Mouse (Mus musculus) embryonic facial prominence, embryonic 13.5 days (tissue): Measurements from ENCODE around the gene Klhl42. TPM values are rescaled to one million over a fixed set of nuclear protein-coding genes. Genes with fewer than 3 reads are reported as not detected.

Source experiments
- ATAC-seq: fragments of 200-750 bp; cut with Nextera tagmentation; 2 replicates; pipeline ENCODE4 v1.8.0; 2017; ENCODE audit warnings: low read depth; ENCODE audit not compliant: insufficient number of reproducible peaks, insufficient read depth, low FRiP score, low TSS enrichment
- H3K27ac ChIP-seq: fragments of 300-500 bp; sonication (generic); 2 replicates; pipeline ENCODE4 v1.5.1; 2015; ENCODE audit warnings: moderate library complexity, mild to moderate bottlenecking, inconsistent platforms
- H3K27me3 ChIP-seq: fragments of 300-500 bp; sonication (generic); 2 replicates; pipeline ENCODE4 v1.6.1; 2015; ENCODE audit warnings: mild to moderate bottlenecking, inconsistent platforms
- H3K36me3 ChIP-seq: fragments of 300-500 bp; sonication (generic); 2 replicates; pipeline ENCODE4 v1.6.1; 2015; ENCODE audit warnings: mild to moderate bottlenecking, inconsistent platforms
- H3K4me1 ChIP-seq: fragments of 300-500 bp; sonication (generic); 2 replicates; pipeline ENCODE4 v1.6.1; 2015; ENCODE audit warnings: inconsistent platforms
- H3K4me2 ChIP-seq: fragments of 300-500 bp; sonication (generic); 2 replicates; pipeline ENCODE4 v1.6.1; 2015; ENCODE audit warnings: moderate library complexity, mild to moderate bottlenecking, inconsistent platforms
- H3K4me3 ChIP-seq: fragments of 300-500 bp; sonication (generic); 2 replicates; pipeline ENCODE4 v1.5.1; 2015; ENCODE audit warnings: mild to moderate bottlenecking, inconsistent platforms
- H3K9ac ChIP-seq: fragments of 300-500 bp; sonication (generic); 2 replicates; pipeline ENCODE4 v1.6.1; 2015; ENCODE audit warnings: mild to moderate bottlenecking, inconsistent platforms
- H3K9me3 ChIP-seq: fragments of 300-500 bp; sonication (generic); 2 replicates; pipeline ENCODE4 v1.6.1; 2016; ENCODE audit warnings: inconsistent platforms
- WGBS: fragments of 180-500 bp; shearing (Covaris S2); methylation state at CpG from one replicate; pipeline ENCODE4 v1.1.7; 2015; ENCODE audit warnings: mixed read lengths; 5-methylcytosine and 5-hydroxymethylcytosine counted together
- polyA plus RNA-seq: library from polyadenylated mRNA; unstranded; fragments of >200 nt; fragmentation: Nextera tagmentation; extraction: Ambion mirVana; gene quantifications from 2 replicates; pipeline ENCODE4 v1.2.1, GENCODE M21; 2015

The Klhl42 gene
- polyA plus RNA-seq, 1 experiment from 2014 or later, result 9.2 TPM

DNA sequence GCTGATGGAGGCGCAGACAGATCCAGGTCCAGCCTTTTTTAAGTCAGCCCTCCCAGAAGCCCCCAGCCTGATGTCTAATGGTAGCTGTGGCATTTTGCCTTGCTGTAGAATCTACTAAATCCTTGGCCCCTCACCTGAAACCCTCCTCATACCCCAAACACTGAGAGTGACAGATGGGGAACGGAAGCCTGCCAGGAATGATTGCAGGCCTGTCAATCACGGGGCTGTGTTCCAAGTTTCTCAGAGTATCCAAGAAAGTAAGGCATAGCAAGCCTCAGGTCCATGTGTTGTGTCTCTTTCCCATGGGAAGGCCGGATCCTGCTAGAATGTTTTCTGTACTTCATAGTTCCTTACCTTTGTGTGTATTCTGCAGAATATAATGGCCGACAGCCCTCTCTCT lies 988 bp upstream of the Klhl42 start:
- Histone ChIP-seq H3K27me3 (peaks cover 9% of the 10 kb centered on the region; the same call in 1 of the 2 replicates), H3K27ac (no peak overlapping the region), H3K9ac (no peak overlapping the region), H3K4me3 (no peak overlapping the region), H3K36me3 (peaks cover 4% of the 10 kb centered on the region; the same call in 1 of the 2 replicates), H3K4me2 (peak overlapping the region; percentile 99), H3K4me1 (peaks cover 45% of the 10 kb centered on the region), H3K9me3 (no peaks in the 10 kb centered on the region)
- WGBS, result 69% methylated on average over 5 of the region's 5 CpGs
- ATAC-seq, result no peak

DNA sequence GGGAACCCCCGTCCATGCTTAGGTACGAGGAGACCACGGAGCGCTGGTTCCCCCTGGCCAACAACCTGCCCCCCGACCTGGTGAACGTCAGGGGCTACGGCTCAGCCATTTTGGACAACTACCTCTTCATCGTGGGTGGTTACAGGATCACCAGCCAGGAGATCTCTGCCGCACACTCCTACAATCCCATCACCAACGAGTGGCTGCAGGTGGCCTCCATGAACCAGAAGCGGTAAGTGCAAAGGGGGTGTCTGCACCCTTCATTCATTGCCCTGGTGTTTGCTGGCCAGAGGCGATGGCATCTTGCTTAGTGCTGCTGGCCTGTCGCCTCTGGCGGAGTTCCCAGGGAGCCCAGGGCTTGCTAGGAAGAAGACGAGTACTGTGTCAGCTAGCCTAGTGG lies 957 bp downstream of the Klhl42 start:
- H3K27ac ChIP-seq, result peak overlapping the region; percentile 84; the same call in 1 of the 2 replicates
- H3K27me3 ChIP-seq, result peaks cover 9% of the 10 kb centered on the region; the same call in 1 of the 2 replicates
- peak overlapping the region; percentile 92 for H3K9ac ChIP-seq
- ATAC-seq, result peak; percentile 24; the same call in 1 of the 2 replicates
- H3K4me3 ChIP-seq, result peak overlapping the region; percentile 87
- 1% methylated on average over 15 of the region's 15 CpGs for WGBS
- peak overlapping the region; percentile 99 for H3K4me2 ChIP-seq
- peaks cover 35% of the 10 kb centered on the region for H3K4me1 ChIP-seq
- H3K9me3 ChIP-seq, result no peaks in the 10 kb centered on the region
- H3K36me3 ChIP-seq, result peaks cover 13% of the 10 kb centered on the region

GRCm38 (mm10) chr6:147094771-147095170 lies 3.6 kb downstream of the Klhl42 start:
- 79% methylated on average over 7 of the region's 7 CpGs for WGBS
- 0 out of 2 replicates have a peak overlapping the region, but pooled peaks have one; percentile 9 for H3K4me2 ChIP-seq

GRCm38 (mm10) chr6:147096109-147096508 lies 4.9 kb downstream of the Klhl42 start:
- Histone ChIP-seq H3K4me2 (no peak overlapping the region), H3K4me3 (no peak overlapping the region), H3K36me3 (peaks cover 13% of the 10 kb centered on the region), H3K9ac (no peak overlapping the region), H3K27ac (no peak overlapping the region), H3K27me3 (no peaks in the 10 kb centered on the region), H3K4me1 (peaks cover 50% of the 10 kb centered on the region), H3K9me3 (no peaks in the 10 kb centered on the region)
- no peak for ATAC-seq
- WGBS, result 92% methylated on average over 4 of the region's 4 CpGs

More at GRCm38 (mm10) chr6:147094771-147095170, 3.6 kb downstream of the Klhl42 start:
- Histone ChIP-seq H3K4me1 (peaks cover 57% of the 10 kb centered on the region), H3K4me3 (no peak overlapping the region), H3K36me3 (peaks cover 13% of the 10 kb centered on the region), H3K27ac (no peak overlapping the region), H3K27me3 (peaks cover 9% of the 10 kb centered on the region; the same call in 1 of the 2 replicates), H3K9ac (no peak overlapping the region), H3K9me3 (no peaks in the 10 kb centered on the region)
- ATAC-seq, result no peak

- WGBS, result 57% methylated on average over 3 of the region's 3 CpGs
- H3K4me1 ChIP-seq, result peaks cover 49% of the 10 kb centered on the region
Observed at GRCm38 (mm10) chr6:147096934-147097333, 5.8 kb downstream of the Klhl42 start.

DNA sequence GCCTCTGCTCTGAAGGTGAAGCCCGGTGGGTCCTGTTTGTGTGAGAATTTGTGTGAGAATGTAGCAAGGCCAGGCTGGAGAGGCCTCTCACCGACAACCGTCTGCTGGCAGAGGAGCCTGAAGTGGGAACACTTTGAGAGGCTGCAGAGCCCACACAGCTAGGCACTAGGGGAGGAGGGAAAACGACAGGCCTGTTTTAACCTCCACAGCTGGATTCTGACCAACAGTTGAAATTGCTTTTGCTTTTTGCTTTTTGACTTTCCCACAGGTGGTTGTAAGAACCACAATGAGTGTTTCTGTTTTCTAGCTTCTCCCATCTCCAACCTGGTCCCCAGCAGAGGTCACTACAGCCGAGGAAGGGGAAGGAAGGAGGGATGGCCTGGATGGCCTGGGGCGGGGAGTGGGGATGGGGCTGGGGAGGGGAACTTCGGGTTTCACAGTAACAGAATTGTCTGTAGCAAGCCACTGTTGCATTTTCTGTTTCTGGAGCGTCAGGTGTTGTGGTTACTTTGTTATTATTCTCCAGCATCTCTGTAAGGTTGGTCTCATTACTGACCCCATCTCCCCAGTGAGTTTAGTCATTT lies 6.3 kb downstream of the Klhl42 start:
- ATAC-seq, result no peak
- H3K27me3 ChIP-seq, result no peaks in the 10 kb centered on the region
- peaks cover 44% of the 10 kb centered on the region for H3K4me1 ChIP-seq
- H3K9me3 ChIP-seq, result no peaks in the 10 kb centered on the region
- peaks cover 20% of the 10 kb centered on the region for H3K36me3 ChIP-seq
- no peak overlapping the region for H3K4me3 ChIP-seq
- no peak overlapping the region for H3K9ac ChIP-seq
- H3K4me2 ChIP-seq, result no peak overlapping the region
- 27% methylated on average over 8 of the region's 8 CpGs for WGBS
- H3K27ac ChIP-seq, result peak overlapping the region; percentile 5; the same call in 1 of the 2 replicates

More at GRCm38 (mm10) chr6:147096934-147097333, 5.8 kb downstream of the Klhl42 start:
- Histone ChIP-seq H3K36me3 (peaks cover 15% of the 10 kb centered on the region), H3K4me3 (no peak overlapping the region), H3K27ac (0 out of 2 replicates have a peak overlapping the region, but pooled peaks have one; percentile 5), H3K9ac (no peak overlapping the region), H3K4me2 (no peak overlapping the region), H3K9me3 (no peaks in the 10 kb centered on the region), H3K27me3 (no peaks in the 10 kb centered on the region)
- ATAC-seq, result no peak

DNA sequence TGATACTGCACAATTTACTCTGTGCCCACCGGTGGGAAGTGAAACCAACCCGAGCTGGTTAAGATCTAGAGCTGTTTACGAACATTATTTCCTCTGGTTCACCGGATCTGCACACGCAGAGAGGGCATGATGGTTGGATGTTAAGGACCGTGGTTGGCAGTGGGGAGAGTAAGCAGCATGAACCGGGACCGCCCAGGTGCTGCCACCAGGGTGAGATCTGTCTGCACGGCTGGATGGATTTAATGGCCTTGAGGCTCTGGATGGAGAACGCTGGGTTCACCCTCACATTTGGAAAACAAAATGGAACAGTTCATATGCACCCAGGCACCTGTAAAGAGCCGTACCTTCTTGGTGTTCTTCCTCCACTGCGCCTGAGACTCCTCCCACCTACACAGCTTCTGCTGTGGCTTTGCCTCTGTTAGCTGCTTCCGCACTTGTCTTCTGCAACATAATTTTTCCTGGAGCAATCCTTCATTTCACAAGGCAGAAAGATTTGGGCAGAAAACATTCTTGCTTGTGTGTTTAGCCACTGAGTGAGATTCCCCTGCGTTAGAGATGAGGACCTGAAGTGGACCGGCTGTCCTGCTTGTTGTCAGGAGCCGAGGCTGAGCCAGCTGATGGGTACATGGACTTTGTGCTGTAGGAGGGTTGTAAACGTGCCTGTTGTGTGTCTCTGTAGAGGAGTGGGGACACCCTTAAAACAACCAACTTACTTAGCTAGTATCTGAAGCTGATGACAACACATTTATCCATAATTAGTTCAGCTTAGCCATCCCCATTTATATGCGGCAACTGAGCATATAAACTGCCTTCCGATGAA lies 8.5 kb downstream of the Klhl42 start:
- Histone ChIP-seq H3K27me3 (no peaks in the 10 kb centered on the region), H3K9ac (0 out of 2 replicates have a peak overlapping the region, but pooled peaks have one; percentile 27), H3K4me3 (no peak overlapping the region), H3K4me1 (peaks cover 26% of the 10 kb centered on the region), H3K27ac (no peak overlapping the region), H3K36me3 (peaks cover 33% of the 10 kb centered on the region), H3K9me3 (no peaks in the 10 kb centered on the region), H3K4me2 (no peak overlapping the region)
- WGBS, result 72% methylated on average over 19 of the region's 19 CpGs
- ATAC-seq, result no peak

- H3K27me3 ChIP-seq, result no peaks in the 10 kb centered on the region
- no peaks in the 10 kb centered on the region for H3K9me3 ChIP-seq
- H3K4me3 ChIP-seq, result no peak overlapping the region
- no peak overlapping the region for H3K9ac ChIP-seq
- H3K27ac ChIP-seq, result no peak overlapping the region
- H3K4me2 ChIP-seq, result no peak overlapping the region
- no peak for ATAC-seq
- H3K4me1 ChIP-seq, result peaks cover 22% of the 10 kb centered on the region
- 91% methylated on average over 3 of the region's 3 CpGs for WGBS
- H3K36me3 ChIP-seq, result peaks cover 36% of the 10 kb centered on the region
Observed at GRCm38 (mm10) chr6:147102293-147102692, 11.1 kb downstream of the Klhl42 start.

- Histone ChIP-seq H3K36me3 (peaks cover 66% of the 10 kb centered on the region), H3K4me3 (no peak overlapping the region), H3K9ac (no peak overlapping the region), H3K4me2 (no peak overlapping the region), H3K4me1 (no peaks in the 10 kb centered on the region), H3K27me3 (no peaks in the 10 kb centered on the region), H3K27ac (no peak overlapping the region), H3K9me3 (no peaks in the 10 kb centered on the region)
- WGBS, result 88% methylated on average over 1 of the region's 1 CpGs
- ATAC-seq, result no peak
Observed at GRCm38 (mm10) chr6:147105529-147105928, 14.3 kb downstream of the Klhl42 start.

DNA sequence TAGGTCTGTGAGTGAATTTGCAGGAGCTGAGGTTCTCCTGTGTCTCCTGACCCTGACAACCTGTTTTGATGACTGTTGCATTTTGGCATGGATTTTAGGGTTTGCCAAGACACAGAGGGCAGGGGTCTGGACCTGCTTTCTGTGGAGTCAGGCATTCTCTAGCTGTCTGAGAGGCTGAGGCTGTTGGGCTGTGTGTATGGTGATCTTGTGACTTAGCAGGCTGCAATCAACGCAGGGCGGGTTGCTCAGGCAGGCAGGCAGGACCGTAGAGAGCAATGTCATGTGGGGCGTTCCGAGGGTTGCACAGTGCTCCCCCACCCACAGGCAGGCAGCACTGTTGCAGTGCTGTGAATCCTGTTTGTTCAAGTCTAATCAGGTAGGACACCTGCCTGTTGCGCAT lies 15.5 kb downstream of the Klhl42 start:
- no peak overlapping the region for H3K27ac ChIP-seq
- peaks cover 77% of the 10 kb centered on the region for H3K36me3 ChIP-seq
- WGBS, result 92% methylated on average over 6 of the region's 6 CpGs
- no peak overlapping the region for H3K4me2 ChIP-seq
- H3K27me3 ChIP-seq, result no peaks in the 10 kb centered on the region
- no peak for ATAC-seq
- H3K4me3 ChIP-seq, result no peak overlapping the region
- no peaks in the 10 kb centered on the region for H3K9me3 ChIP-seq
- no peak overlapping the region for H3K9ac ChIP-seq
- no peaks in the 10 kb centered on the region for H3K4me1 ChIP-seq

GRCm38 (mm10) chr6:147109283-147109682 lies 18.1 kb downstream of the Klhl42 start:
- ATAC-seq, result no peak
- H3K36me3 ChIP-seq, result peaks cover 69% of the 10 kb centered on the region
- WGBS, result 83% methylated on average over 7 of the region's 7 CpGs

More at GRCm38 (mm10) chr6:147109283-147109682, 18.1 kb downstream of the Klhl42 start:
- no peak overlapping the region for H3K27ac ChIP-seq
- no peak overlapping the region for H3K9ac ChIP-seq
- no peak overlapping the region for H3K4me3 ChIP-seq
- no peak overlapping the region for H3K4me2 ChIP-seq
- no peaks in the 10 kb centered on the region for H3K27me3 ChIP-seq
- H3K4me1 ChIP-seq, result no peaks in the 10 kb centered on the region
- H3K9me3 ChIP-seq, result no peaks in the 10 kb centered on the region
